Mouse (Mus musculus) forebrain, embryonic 15.5 days (tissue): ENCODE measurements around the gene Gng8. TPM values are rescaled to one million over a fixed set of nuclear protein-coding genes. Genes with fewer than 3 reads are reported as not detected.

Source experiments
- ATAC-seq: fragments of 200-750 bp; cut with Nextera tagmentation; replicated peaks from 2 replicates; pipeline ENCODE4 v1.8.0; 2017; ENCODE audit warnings: mild to moderate bottlenecking, moderate TSS enrichment, moderate library complexity
- H3K27ac ChIP-seq: fragments of 300-500 bp; sonication (generic); replicated peaks from 2 replicates; pipeline ENCODE4 v1.5.1; 2015; ENCODE audit warnings: mild to moderate bottlenecking, inconsistent platforms
- H3K27me3 ChIP-seq: fragments of 300-500 bp; sonication (generic); 2 replicates; pipeline ENCODE4 v1.6.1; 2015; ENCODE audit warnings: inconsistent platforms
- H3K36me3 ChIP-seq: fragments of 300-500 bp; sonication (generic); 2 replicates; pipeline ENCODE4 v1.6.1; 2015; ENCODE audit warnings: mild to moderate bottlenecking, inconsistent platforms
- H3K4me1 ChIP-seq: fragments of 300-500 bp; sonication (generic); 2 replicates; pipeline ENCODE4 v1.6.1; 2015; ENCODE audit warnings: inconsistent platforms
- H3K4me2 ChIP-seq: fragments of 300-500 bp; sonication (generic); replicated peaks from 2 replicates; pipeline ENCODE4 v1.6.1; 2015; ENCODE audit warnings: mild to moderate bottlenecking, inconsistent platforms
- H3K4me3 ChIP-seq: fragments of 300-500 bp; sonication (generic); 2 replicates; pipeline ENCODE4 v1.5.1; 2015; ENCODE audit warnings: mild to moderate bottlenecking, inconsistent platforms
- H3K9ac ChIP-seq: fragments of 300-500 bp; sonication (generic); replicated peaks from 2 replicates; pipeline ENCODE4 v1.6.1; 2015; ENCODE audit warnings: mild to moderate bottlenecking, inconsistent platforms
- H3K9me3 ChIP-seq: fragments of 300-500 bp; sonication (generic); 2 replicates; pipeline ENCODE4 v1.6.1; 2016; ENCODE audit warnings: inconsistent platforms
- WGBS: fragments of 180-500 bp; shearing (Covaris S2); methylation state at CpG from one replicate; pipeline ENCODE4 v1.1.7; 2015; ENCODE audit warnings: mixed read lengths; 5-methylcytosine and 5-hydroxymethylcytosine counted together
- polyA plus RNA-seq: library from polyadenylated mRNA; unstranded; fragments of >200 nt; fragmentation: Nextera tagmentation; extraction: Ambion mirVana; gene quantifications from 2 replicates; pipeline ENCODE4 v1.2.1, GENCODE M21; 2015

Gene Gng8
- polyA plus RNA-seq, 1 experiment from 2014 or later, result 4.4 TPM

- ATAC-seq, result no peak
- Histone ChIP-seq H3K36me3 (peaks cover 26% of the 10 kb centered on the region), H3K27me3 (no peaks in the 10 kb centered on the region), H3K4me3 (no peak overlapping the region), H3K4me1 (no peaks in the 10 kb centered on the region), H3K9me3 (no peaks in the 10 kb centered on the region), H3K9ac (no peak overlapping the region), H3K27ac (no peak overlapping the region), H3K4me2 (no peak overlapping the region)
- WGBS, result 85% methylated on average over 3 of the region's 3 CpGs
Observed at GRCm38 (mm10) chr7:16911904-16912303, 20.3 kb downstream of the Gng8 start.

GRCm38 (mm10) chr7:16912360-16912759 is 20.8 kb downstream of the Gng8 start:
- no peak overlapping the region for H3K4me2 ChIP-seq
- no peak overlapping the region for H3K9ac ChIP-seq
- H3K4me1 ChIP-seq, result no peaks in the 10 kb centered on the region
- no peak for ATAC-seq
- no peak overlapping the region for H3K4me3 ChIP-seq
- H3K27me3 ChIP-seq, result no peaks in the 10 kb centered on the region
- H3K36me3 ChIP-seq, result peaks cover 30% of the 10 kb centered on the region
- 87% methylated on average over 6 of the region's 6 CpGs for WGBS
- H3K9me3 ChIP-seq, result no peaks in the 10 kb centered on the region
- no peak overlapping the region for H3K27ac ChIP-seq

DNA sequence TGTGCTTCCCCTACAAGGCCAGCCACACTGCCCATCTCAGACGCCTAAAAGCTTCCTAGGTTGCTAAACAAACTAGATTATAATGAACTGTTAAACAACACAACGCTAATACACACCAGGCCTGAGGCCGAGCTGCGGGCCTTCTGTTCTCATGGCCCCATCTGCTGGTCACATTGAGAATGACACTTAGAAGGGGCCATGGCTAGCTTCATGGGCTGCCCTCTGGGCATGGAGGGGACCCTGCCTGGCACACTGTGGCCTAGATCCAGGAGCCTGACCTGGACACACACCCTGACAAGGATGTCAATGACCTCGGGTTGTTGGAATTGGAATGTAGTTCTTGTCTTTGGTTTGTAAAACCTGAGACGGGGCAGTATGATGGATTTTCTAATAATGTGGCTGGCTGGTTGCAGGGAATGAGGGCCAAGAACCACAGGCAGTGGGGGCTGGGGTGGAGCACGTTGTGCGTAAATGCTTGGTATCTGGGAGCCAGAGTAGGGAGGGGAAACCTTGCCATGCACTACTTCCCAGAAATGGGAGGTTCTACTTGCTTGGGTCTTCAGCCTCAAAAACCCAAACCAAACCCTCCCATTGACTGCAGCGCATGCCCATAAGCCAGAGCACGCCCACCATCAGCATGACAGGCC is 22.3 kb downstream of the Gng8 start:
- WGBS, result 41% methylated on average over 10 of the region's 10 CpGs

DNA sequence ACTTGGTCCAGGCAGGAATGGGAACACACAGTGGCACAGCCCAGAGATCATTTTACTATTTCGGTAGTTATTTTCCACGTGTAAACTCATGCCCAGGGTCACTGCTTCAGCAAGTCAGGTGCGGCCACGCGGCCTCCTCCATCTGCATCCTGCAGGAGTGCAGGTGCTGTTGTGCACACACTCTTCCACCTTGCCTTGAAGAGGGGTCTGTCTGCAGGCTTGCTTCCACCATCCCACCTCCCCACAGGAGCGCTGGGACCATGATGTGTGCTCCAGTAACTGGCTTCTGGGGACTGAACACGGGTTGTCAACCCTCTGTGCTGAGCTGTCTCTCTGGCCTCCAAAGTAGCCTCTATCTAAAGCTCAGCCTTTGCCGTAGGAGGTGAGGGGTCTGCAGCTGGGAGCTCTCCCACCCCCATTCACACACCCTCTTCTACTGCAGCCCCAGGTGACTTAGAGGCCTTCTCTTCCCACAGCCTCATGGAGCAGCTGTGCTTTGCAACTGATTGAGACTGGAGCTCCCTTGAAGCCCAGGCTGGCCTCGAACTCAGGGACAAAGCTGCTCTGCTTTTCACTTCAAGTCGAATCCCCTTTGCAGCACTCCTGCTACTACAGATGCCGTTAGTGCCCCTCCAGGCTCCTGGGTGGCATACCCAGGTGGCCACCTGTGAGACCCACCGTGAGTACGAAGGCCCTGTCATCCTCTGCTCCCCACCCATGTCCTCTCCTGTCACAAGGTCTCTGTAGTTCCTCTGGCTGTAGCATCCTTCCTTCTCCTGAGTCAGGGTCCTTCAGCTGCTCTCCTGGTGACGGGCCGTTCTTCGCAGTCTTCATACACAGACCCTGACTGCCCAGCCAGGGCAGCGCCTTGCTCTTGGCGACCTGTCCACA is 23.1 kb downstream of the Gng8 start:
- Histone ChIP-seq H3K9me3 (no peaks in the 10 kb centered on the region), H3K27ac (peak overlapping the region; percentile 29; the same call in 1 of the 2 replicates), H3K4me1 (peaks cover 13% of the 10 kb centered on the region), H3K27me3 (no peaks in the 10 kb centered on the region), H3K4me2 (no peak overlapping the region), H3K4me3 (no peak overlapping the region), H3K9ac (no peak overlapping the region), H3K36me3 (peaks cover 50% of the 10 kb centered on the region)
- no peak for ATAC-seq
- 81% methylated on average over 18 of the region's 18 CpGs for WGBS

More for the DNA sequence above, 22.3 kb downstream of the Gng8 start:
- peaks cover 7% of the 10 kb centered on the region for H3K4me1 ChIP-seq
- H3K9me3 ChIP-seq, result no peaks in the 10 kb centered on the region
- no peak overlapping the region for H3K4me3 ChIP-seq
- H3K36me3 ChIP-seq, result peaks cover 45% of the 10 kb centered on the region
- H3K9ac ChIP-seq, result no peak overlapping the region
- ATAC-seq, result peak; percentile 55
- H3K4me2 ChIP-seq, result no peak overlapping the region
- H3K27ac ChIP-seq, result peak overlapping the region; percentile 29; the same call in 1 of the 2 replicates
- no peaks in the 10 kb centered on the region for H3K27me3 ChIP-seq

- H3K27me3 ChIP-seq, result no peaks in the 10 kb centered on the region
- H3K36me3 ChIP-seq, result peaks cover 50% of the 10 kb centered on the region
- peaks cover 23% of the 10 kb centered on the region for H3K4me1 ChIP-seq
Observed at GRCm38 (mm10) chr7:16915461-16916340, 24.1 kb downstream of the Gng8 start.

GRCm38 (mm10) chr7:16916342-16917265 is 25.0 kb downstream of the Gng8 start:
- no peak overlapping the region for H3K9ac ChIP-seq
- no peak overlapping the region for H3K4me2 ChIP-seq
- H3K4me1 ChIP-seq, result peaks cover 32% of the 10 kb centered on the region
- no peaks in the 10 kb centered on the region for H3K9me3 ChIP-seq
- no peak overlapping the region for H3K27ac ChIP-seq
- peaks cover 50% of the 10 kb centered on the region for H3K36me3 ChIP-seq
- no peaks in the 10 kb centered on the region for H3K27me3 ChIP-seq
- WGBS, result 84% methylated on average over 30 of the region's 30 CpGs
- ATAC-seq, result no peak
- no peak overlapping the region for H3K4me3 ChIP-seq

More at GRCm38 (mm10) chr7:16915461-16916340, 24.1 kb downstream of the Gng8 start:
- Histone ChIP-seq H3K27ac (no peak overlapping the region), H3K9ac (no peak overlapping the region), H3K9me3 (no peaks in the 10 kb centered on the region), H3K4me3 (no peak overlapping the region), H3K4me2 (no peak overlapping the region)
- ATAC-seq, result no peak
- WGBS, result 93% methylated on average over 32 of the region's 32 CpGs

DNA sequence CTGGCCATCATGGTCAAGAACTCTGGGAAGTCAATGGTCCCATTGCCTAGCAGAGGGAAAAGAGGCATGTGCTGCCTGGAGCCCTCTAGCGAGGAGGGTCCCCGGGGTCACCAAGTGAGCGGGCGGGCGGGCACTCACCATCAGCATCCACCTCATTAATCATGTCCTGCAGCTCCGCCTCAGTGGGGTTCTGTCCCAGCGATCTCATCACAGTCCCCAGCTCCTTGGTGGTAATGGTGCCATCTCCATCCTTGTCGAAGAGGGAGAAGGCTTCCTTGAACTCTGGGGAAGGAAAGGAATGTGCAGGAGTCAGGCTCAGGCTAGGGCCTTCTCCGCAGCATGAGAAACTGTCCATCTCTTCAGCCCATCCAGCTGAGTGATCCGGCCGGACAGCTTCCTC is 25.9 kb downstream of the Gng8 start:
- H3K4me2 ChIP-seq, result no peak overlapping the region
- H3K27me3 ChIP-seq, result no peaks in the 10 kb centered on the region
- WGBS, result 85% methylated on average over 11 of the region's 11 CpGs
- no peak overlapping the region for H3K27ac ChIP-seq
- peaks cover 40% of the 10 kb centered on the region for H3K4me1 ChIP-seq
- no peak overlapping the region for H3K4me3 ChIP-seq
- H3K9ac ChIP-seq, result no peak overlapping the region
- no peak for ATAC-seq
- H3K9me3 ChIP-seq, result no peaks in the 10 kb centered on the region
- peaks cover 50% of the 10 kb centered on the region for H3K36me3 ChIP-seq

- Histone ChIP-seq H3K4me2 (no peak overlapping the region), H3K27me3 (no peaks in the 10 kb centered on the region), H3K9ac (no peak overlapping the region), H3K4me1 (peaks cover 44% of the 10 kb centered on the region), H3K36me3 (peaks cover 50% of the 10 kb centered on the region), H3K4me3 (no peak overlapping the region), H3K27ac (no peak overlapping the region), H3K9me3 (no peaks in the 10 kb centered on the region)
- no peak for ATAC-seq
- 62% methylated on average over 9 of the region's 9 CpGs for WGBS
Observed at GRCm38 (mm10) chr7:16918014-16918413, 26.4 kb downstream of the Gng8 start.

DNA sequence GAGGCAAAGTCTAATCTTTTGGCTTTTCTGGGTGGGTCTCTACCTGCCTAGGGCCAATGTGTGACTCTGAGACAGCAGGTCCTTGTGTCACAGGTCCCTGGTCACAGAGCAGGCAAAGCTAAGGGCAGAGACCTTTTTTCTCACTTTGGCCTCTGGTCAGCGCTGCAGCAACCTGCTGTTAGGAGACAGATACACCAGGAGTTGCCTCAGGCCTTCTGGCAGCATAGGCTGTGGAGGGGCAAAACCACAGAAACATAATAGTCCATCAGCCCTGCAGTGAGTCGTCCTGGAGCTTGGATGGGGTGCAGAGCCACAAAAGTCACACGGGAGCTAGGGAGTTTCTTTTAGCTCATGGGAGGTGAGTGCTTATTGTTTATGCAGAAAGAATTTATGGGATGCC is 27.1 kb downstream of the Gng8 start:
- 74% methylated on average over 3 of the region's 3 CpGs for WGBS
- H3K27me3 ChIP-seq, result no peaks in the 10 kb centered on the region
- H3K9me3 ChIP-seq, result no peaks in the 10 kb centered on the region
- no peak overlapping the region for H3K9ac ChIP-seq
- H3K4me3 ChIP-seq, result no peak overlapping the region
- H3K4me1 ChIP-seq, result peaks cover 44% of the 10 kb centered on the region
- no peak overlapping the region for H3K4me2 ChIP-seq
- ATAC-seq, result no peak
- H3K36me3 ChIP-seq, result peaks cover 50% of the 10 kb centered on the region
- H3K27ac ChIP-seq, result no peak overlapping the region

DNA sequence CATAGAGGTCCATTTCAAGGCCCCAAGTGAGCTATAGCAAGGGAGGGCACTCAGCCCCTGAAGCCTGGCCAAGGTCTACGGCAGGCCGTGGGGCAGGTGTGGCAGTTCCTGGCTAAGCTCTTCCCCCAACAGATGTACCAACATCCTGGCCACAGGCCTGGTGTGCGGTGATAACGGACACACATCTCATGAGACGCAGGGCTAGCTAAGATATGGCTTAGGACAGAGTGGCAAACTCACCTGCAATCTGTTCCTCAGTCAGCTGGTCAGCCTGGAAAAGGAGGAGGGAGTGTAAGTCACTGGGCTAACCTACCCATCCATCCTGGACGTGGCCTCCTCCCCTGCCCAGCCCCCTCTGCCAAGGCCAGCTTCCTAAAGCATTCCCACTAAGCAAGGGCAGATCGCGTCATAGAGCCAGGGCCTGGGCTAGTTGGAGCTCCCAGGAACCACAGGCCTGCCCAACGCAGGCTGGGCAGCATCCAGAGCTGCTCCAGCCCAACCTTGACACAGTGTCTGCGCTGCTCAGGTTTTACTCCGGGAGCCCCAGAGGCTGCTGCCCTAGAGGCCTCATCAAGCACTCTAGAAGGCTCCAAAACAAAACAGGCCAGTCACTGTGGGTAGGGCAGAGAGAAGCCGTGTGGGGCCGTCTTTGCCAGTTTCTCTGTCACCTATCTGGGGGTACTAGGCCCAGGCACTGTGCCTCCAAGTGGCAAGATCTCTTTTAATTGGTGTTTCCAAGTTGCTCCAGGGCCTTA is 28.0 kb downstream of the Gng8 start:
- H3K27me3 ChIP-seq, result no peaks in the 10 kb centered on the region
- H3K9me3 ChIP-seq, result no peaks in the 10 kb centered on the region
- 0 out of 2 replicates have a peak overlapping the region, but pooled peaks have one; percentile 27 for H3K9ac ChIP-seq
- 75% methylated on average over 13 of the region's 13 CpGs for WGBS
- ATAC-seq, result no peak
- H3K36me3 ChIP-seq, result peaks cover 45% of the 10 kb centered on the region
- H3K4me1 ChIP-seq, result peaks cover 44% of the 10 kb centered on the region
- H3K4me2 ChIP-seq, result peak overlapping the region; percentile 85
- H3K27ac ChIP-seq, result no peak overlapping the region; the same call in 1 of the 2 replicates
- 0 out of 2 replicates have a peak overlapping the region, but pooled peaks have one; percentile 4 for H3K4me3 ChIP-seq
